Mouse (Mus musculus) hindbrain, postnatal 0 days (tissue): Measurements from ENCODE around the gene Fam107b. TPM values are rescaled to one million over a fixed set of nuclear protein-coding genes. Genes with fewer than 3 reads are reported as not detected.

Experiments used
- ATAC-seq: fragments of 200-750 bp; cut with Nextera tagmentation; 2 replicates; pipeline ENCODE4 v1.8.0; 2017; ENCODE audit warnings: mild to moderate bottlenecking, moderate TSS enrichment, moderate library complexity
- DNase-seq: peaks from one replicate; pipeline ENCODE4 v3.0.0-alpha.2; 2015; ENCODE audit warnings: low spot score
- H3K27ac ChIP-seq: fragments of 300-500 bp; sonication (generic); 2 replicates; pipeline ENCODE4 v1.5.1; 2014; ENCODE audit warnings: mild to moderate bottlenecking
- H3K27me3 ChIP-seq: fragments of 300-500 bp; sonication (generic); 2 replicates; pipeline ENCODE4 v1.6.1; 2014; ENCODE audit warnings: low read length, mixed read lengths; ENCODE audit not compliant: insufficient read depth
- H3K36me3 ChIP-seq: fragments of 300-500 bp; sonication (generic); 2 replicates; pipeline ENCODE4 v1.6.1; 2014; ENCODE audit warnings: low read length, mixed read lengths; ENCODE audit not compliant: insufficient read depth
- H3K4me1 ChIP-seq: fragments of 300-500 bp; sonication (generic); 2 replicates; pipeline ENCODE4 v1.6.1; 2014; ENCODE audit warnings: antibody characterized with exemption, low read length, mixed read lengths; ENCODE audit not compliant: insufficient read depth
- H3K4me2 ChIP-seq: fragments of 300-500 bp; sonication (generic); 2 replicates; pipeline ENCODE4 v1.6.1; 2014; ENCODE audit warnings: low read depth, mild to moderate bottlenecking, low read length, moderate library complexity, mixed read lengths
- H3K4me3 ChIP-seq: fragments of 300-500 bp; sonication (generic); 2 replicates; pipeline ENCODE4 v1.5.1; 2014; ENCODE audit warnings: low read length
- H3K9ac ChIP-seq: fragments of 300-500 bp; sonication (generic); replicated peaks from 2 replicates; pipeline ENCODE4 v1.6.1; 2014; ENCODE audit warnings: mild to moderate bottlenecking, low read length, moderate library complexity, mixed read lengths
- H3K9me3 ChIP-seq: fragments of 300-500 bp; sonication (generic); 2 replicates; pipeline ENCODE4 v1.6.1; 2016; ENCODE audit warnings: low read length, mixed read lengths
- CTCF ChIP-seq: IDR thresholded peaks from 2 replicates; pipeline ENCODE4 v1.5.1; 2016; ENCODE audit warnings: antibody characterized with exemption, control low read depth, low read depth
- WGBS: fragments of 180-500 bp; shearing (Covaris S2); extraction: QIAGEN DNeasy Blood & Tissue Kit; methylation state at CpG from one replicate; pipeline ENCODE4 v1.1.7; 2014; 5-methylcytosine and 5-hydroxymethylcytosine counted together
- polyA plus RNA-seq: library from polyadenylated mRNA; unstranded; fragments of >200 nt; fragmentation: Nextera tagmentation; extraction: Ambion mirVana; gene quantifications from 2 replicates; pipeline ENCODE4 v1.2.1, GENCODE M21; 2015
- total RNA-seq: library from RNA; depleted of rRNA; stranded (reverse); fragments of >200 nt; gene quantifications from 2 replicates; pipeline ENCODE4 v1.2.3, GENCODE M21; 2014

Gene Fam107b
- total and polyA plus RNA-seq, 2 experiments from 2014 or later, result 23.6 to 41.3 TPM

GRCm38 (mm10) chr2:3573883-3574282, 3.6 kb downstream of the Fam107b start:
- DNase-seq, result no peak
- no peak overlapping the region for H3K27ac ChIP-seq
- H3K4me1 ChIP-seq, result no peaks in the 10 kb centered on the region
- no peak overlapping the region for H3K4me3 ChIP-seq
- no peak for ATAC-seq
- no peaks in the 10 kb centered on the region for H3K36me3 ChIP-seq
- H3K4me2 ChIP-seq, result no peak overlapping the region
- H3K27me3 ChIP-seq, result no peaks in the 10 kb centered on the region
- H3K9ac ChIP-seq, result no peak overlapping the region
- H3K9me3 ChIP-seq, result no peaks in the 10 kb centered on the region
- 75% methylated on average over 7 of the region's 7 CpGs for WGBS
- no peak for TF ChIP-seq CTCF

GRCm38 (mm10) chr2:3575140-3575539, 4.9 kb downstream of the Fam107b start:
- DNase-seq (no peak), ATAC-seq (no peak)
- no peaks in the 10 kb centered on the region for H3K9me3 ChIP-seq
- WGBS, result 63% methylated on average over 1 of the region's 1 CpGs
- H3K36me3 ChIP-seq, result no peaks in the 10 kb centered on the region
- H3K4me1 ChIP-seq, result no peaks in the 10 kb centered on the region
- no peak overlapping the region for H3K4me3 ChIP-seq
- H3K27ac ChIP-seq, result no peak overlapping the region
- no peaks in the 10 kb centered on the region for H3K27me3 ChIP-seq
- H3K4me2 ChIP-seq, result no peak overlapping the region
- TF ChIP-seq CTCF, result no peak
- H3K9ac ChIP-seq, result no peak overlapping the region

DNA sequence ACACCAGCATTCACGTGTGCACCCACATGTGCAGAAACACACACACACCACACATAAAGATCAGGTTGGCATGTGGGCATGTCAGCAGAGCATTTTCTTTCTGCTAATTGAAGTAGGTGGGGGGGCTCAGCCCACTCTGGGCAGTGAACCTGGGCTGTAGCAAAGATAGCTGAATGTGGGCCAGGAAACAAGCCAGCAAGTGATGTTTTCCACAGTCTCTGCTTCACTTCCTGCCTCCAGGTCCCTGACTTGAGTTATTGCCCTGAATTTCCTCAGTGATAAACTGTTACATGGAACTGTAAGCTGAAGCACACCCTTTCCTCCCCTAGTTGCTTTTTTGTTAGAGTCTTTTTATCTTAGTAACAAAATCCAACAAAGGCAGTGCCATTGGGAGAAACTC, 6.1 kb downstream of the Fam107b start:
- TF ChIP-seq CTCF, result no peak
- Histone ChIP-seq H3K9me3 (no peaks in the 10 kb centered on the region), H3K27ac (no peak overlapping the region)

GRCm38 (mm10) chr2:3577216-3577615, 6.9 kb downstream of the Fam107b start:
- Histone ChIP-seq H3K27me3 (no peaks in the 10 kb centered on the region), H3K4me2 (no peak overlapping the region), H3K4me1 (no peaks in the 10 kb centered on the region), H3K36me3 (no peaks in the 10 kb centered on the region), H3K4me3 (no peak overlapping the region), H3K9ac (no peak overlapping the region), H3K27ac (no peak overlapping the region), H3K9me3 (no peaks in the 10 kb centered on the region)
- WGBS, result 59% methylated on average over 1 of the region's 1 CpGs
- ATAC-seq (no peak), DNase-seq (no peak)
- TF ChIP-seq CTCF, result no peak

More for the DNA sequence above, 6.1 kb downstream of the Fam107b start:
- WGBS, result 71% methylated on average over 1 of the region's 1 CpGs
- ATAC-seq (no peak), DNase-seq (no peak)
- Histone ChIP-seq H3K4me3 (no peak overlapping the region), H3K36me3 (no peaks in the 10 kb centered on the region), H3K9ac (no peak overlapping the region), H3K4me1 (no peaks in the 10 kb centered on the region), H3K4me2 (no peak overlapping the region), H3K27me3 (no peaks in the 10 kb centered on the region)

- H3K27me3 ChIP-seq, result no peaks in the 10 kb centered on the region
- DNase-seq (peak; percentile 11), ATAC-seq (no peak)
- H3K36me3 ChIP-seq, result no peaks in the 10 kb centered on the region
- H3K9me3 ChIP-seq, result no peaks in the 10 kb centered on the region
- H3K4me2 ChIP-seq, result no peak overlapping the region
- H3K4me3 ChIP-seq, result no peak overlapping the region
- H3K9ac ChIP-seq, result no peak overlapping the region
- H3K27ac ChIP-seq, result no peak overlapping the region
- 71% methylated on average over 8 of the region's 8 CpGs for WGBS
- no peak for TF ChIP-seq CTCF
- H3K4me1 ChIP-seq, result no peaks in the 10 kb centered on the region
These were observed 8.1 kb downstream of the Fam107b start for GRCm38 (mm10) chr2:3578180-3578902.

GRCm38 (mm10) chr2:3579316-3579902, 9.1 kb downstream of the Fam107b start:
- Histone ChIP-seq H3K4me1 (no peaks in the 10 kb centered on the region), H3K9ac (no peak overlapping the region), H3K27ac (no peak overlapping the region), H3K4me3 (no peak overlapping the region), H3K27me3 (no peaks in the 10 kb centered on the region), H3K9me3 (no peaks in the 10 kb centered on the region), H3K36me3 (no peaks in the 10 kb centered on the region), H3K4me2 (no peak overlapping the region)
- WGBS, result 72% methylated on average over 2 of the region's 2 CpGs
- ATAC-seq (no peak), DNase-seq (peak; percentile 14)
- TF ChIP-seq CTCF, result no peak

GRCm38 (mm10) chr2:3582830-3583229, 12.5 kb downstream of the Fam107b start:
- H3K27ac ChIP-seq, result no peak overlapping the region
- no peak for DNase-seq
- 73% methylated on average over 2 of the region's 2 CpGs for WGBS
- ATAC-seq, result no peak
- H3K9ac ChIP-seq, result no peak overlapping the region
- H3K4me1 ChIP-seq, result no peaks in the 10 kb centered on the region
- no peak for TF ChIP-seq CTCF
- H3K27me3 ChIP-seq, result no peaks in the 10 kb centered on the region
- H3K4me2 ChIP-seq, result no peak overlapping the region
- no peaks in the 10 kb centered on the region for H3K36me3 ChIP-seq
- H3K4me3 ChIP-seq, result no peak overlapping the region
- no peaks in the 10 kb centered on the region for H3K9me3 ChIP-seq
